Mouse (Mus musculus) hindbrain, embryonic 15.5 days (tissue): ENCODE measurements around the gene Acer2. TPM values are rescaled to one million over a fixed set of nuclear protein-coding genes. Genes with fewer than 3 reads are reported as not detected.

Experiments used
- ATAC-seq: fragments of 200-750 bp; cut with Nextera tagmentation; 2 replicates; pipeline ENCODE4 v1.8.0; 2017; ENCODE audit warnings: low read depth, moderate number of reproducible peaks, moderate TSS enrichment; ENCODE audit not compliant: low FRiP score
- H3K27ac ChIP-seq: fragments of 300-500 bp; sonication (generic); replicated peaks from 2 replicates; pipeline ENCODE4 v1.5.1; 2015; ENCODE audit warnings: mild to moderate bottlenecking, inconsistent platforms
- H3K27me3 ChIP-seq: fragments of 300-500 bp; sonication (generic); 2 replicates; pipeline ENCODE4 v1.6.1; 2015; ENCODE audit warnings: control low read depth, inconsistent platforms
- H3K36me3 ChIP-seq: fragments of 300-500 bp; sonication (generic); 2 replicates; pipeline ENCODE4 v1.6.1; 2015; ENCODE audit warnings: control low read depth, inconsistent platforms
- H3K4me1 ChIP-seq: fragments of 300-500 bp; sonication (generic); replicated peaks from 2 replicates; pipeline ENCODE4 v1.6.1; 2015; ENCODE audit warnings: control low read depth, inconsistent platforms
- H3K4me2 ChIP-seq: fragments of 300-500 bp; sonication (generic); 2 replicates; pipeline ENCODE4 v1.6.1; 2015; ENCODE audit warnings: moderate library complexity, mild to moderate bottlenecking, inconsistent platforms
- H3K4me3 ChIP-seq: fragments of 300-500 bp; sonication (generic); 2 replicates; pipeline ENCODE4 v1.5.1; 2015; ENCODE audit warnings: mild to moderate bottlenecking, inconsistent platforms
- H3K9ac ChIP-seq: fragments of 300-500 bp; sonication (generic); 2 replicates; pipeline ENCODE4 v1.6.1; 2015; ENCODE audit warnings: inconsistent platforms
- H3K9me3 ChIP-seq: fragments of 300-500 bp; sonication (generic); 2 replicates; pipeline ENCODE4 v1.6.1; 2016; ENCODE audit warnings: control low read depth, inconsistent platforms
- WGBS: fragments of 180-500 bp; shearing (Covaris S2); methylation state at CpG from one replicate; pipeline ENCODE4 v1.1.7; 2015; 5-methylcytosine and 5-hydroxymethylcytosine counted together
- polyA plus RNA-seq: library from polyadenylated mRNA; unstranded; fragments of >200 nt; fragmentation: Nextera tagmentation; extraction: Ambion mirVana; gene quantifications from 2 replicates; pipeline ENCODE4 v1.2.1, GENCODE M21; 2015

Gene Acer2
- polyA plus RNA-seq, 1 experiment from 2014 or later: 20.2 TPM

DNA sequence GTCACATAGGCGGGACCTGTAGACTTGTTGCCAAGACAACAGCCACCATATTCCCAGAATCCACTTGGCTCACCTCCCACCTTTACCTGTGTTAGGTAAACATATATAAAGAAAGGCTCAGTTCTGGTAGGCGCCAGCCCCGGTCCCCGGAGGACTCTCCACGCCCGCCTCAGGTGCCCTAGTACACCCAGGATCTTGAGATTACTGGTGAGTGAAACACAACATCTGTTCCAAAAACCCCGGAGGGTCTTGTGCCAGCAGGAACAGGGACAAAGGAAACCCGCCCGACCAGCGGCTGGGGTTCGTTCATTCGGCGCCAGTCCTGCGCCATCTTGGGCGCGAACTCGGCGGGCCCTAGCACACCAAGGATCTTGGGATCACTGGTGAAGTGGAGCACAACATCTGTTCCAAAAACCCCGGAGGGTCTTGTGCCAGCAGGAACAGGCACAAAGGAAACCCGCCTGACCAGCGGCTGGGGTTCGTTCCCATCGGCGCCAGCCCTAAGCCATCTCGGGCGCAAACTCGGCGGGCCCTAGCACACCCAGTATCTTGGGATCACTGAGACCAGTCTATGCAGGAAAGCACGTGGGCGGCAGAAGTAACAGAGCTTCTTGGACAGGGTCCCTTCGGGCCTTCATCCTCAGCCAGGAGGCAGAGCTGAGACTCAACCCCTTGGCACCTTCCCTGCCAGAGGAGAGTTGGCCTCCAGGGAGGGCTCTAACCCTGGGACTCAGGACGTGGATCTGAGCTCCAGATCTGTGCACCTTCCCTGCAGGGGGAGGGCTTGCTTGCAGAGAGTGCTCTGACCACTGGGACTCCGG, 56.6 kb downstream of the Acer2 start:
- peaks cover 6% of the 10 kb centered on the region; the same call in 1 of the 2 replicates for H3K4me1 ChIP-seq
- peak; percentile 83 for ATAC-seq
- H3K4me3 ChIP-seq: peak overlapping the region; percentile 51
- 7% methylated on average over 33 of the region's 33 CpGs for WGBS
- H3K27ac ChIP-seq: peak overlapping the region; percentile 79
- no peaks in the 10 kb centered on the region for H3K9me3 ChIP-seq
- H3K36me3 ChIP-seq: peaks cover 7% of the 10 kb centered on the region; the same call in 1 of the 2 replicates
- peak overlapping the region; percentile 68 for H3K4me2 ChIP-seq
- H3K9ac ChIP-seq: peak overlapping the region; percentile 56
- no peaks in the 10 kb centered on the region for H3K27me3 ChIP-seq

DNA sequence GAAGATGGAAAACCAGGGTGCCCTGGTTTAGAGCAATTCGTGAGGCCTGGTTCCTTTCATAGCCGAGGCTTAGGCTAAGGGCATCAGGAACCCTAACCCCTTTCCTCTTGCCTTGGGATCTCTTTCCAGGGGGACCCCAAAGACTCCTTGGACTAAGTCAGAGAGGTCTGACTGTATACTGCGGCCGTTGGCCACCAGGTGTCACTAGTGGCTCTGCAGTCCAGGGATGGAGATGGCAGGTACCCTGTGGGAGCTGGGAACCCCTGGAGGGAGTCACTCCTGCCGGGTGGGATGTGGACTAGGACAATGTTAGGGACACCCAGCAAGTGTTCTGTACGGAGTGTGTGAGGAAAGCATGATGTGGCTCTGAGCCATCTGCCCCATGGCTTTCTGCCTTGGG, 58.8 kb downstream of the Acer2 start:
- H3K36me3 ChIP-seq: peaks cover 7% of the 10 kb centered on the region; the same call in 1 of the 2 replicates
- H3K4me1 ChIP-seq: peaks cover 6% of the 10 kb centered on the region; the same call in 1 of the 2 replicates
- no peak overlapping the region for H3K9ac ChIP-seq
- no peak overlapping the region for H3K4me2 ChIP-seq
- no peaks in the 10 kb centered on the region for H3K27me3 ChIP-seq
- 82% methylated on average over 6 of the region's 6 CpGs for WGBS
- ATAC-seq: no peak
- H3K27ac ChIP-seq: no peak overlapping the region
- no peaks in the 10 kb centered on the region for H3K9me3 ChIP-seq
- H3K4me3 ChIP-seq: no peak overlapping the region

DNA sequence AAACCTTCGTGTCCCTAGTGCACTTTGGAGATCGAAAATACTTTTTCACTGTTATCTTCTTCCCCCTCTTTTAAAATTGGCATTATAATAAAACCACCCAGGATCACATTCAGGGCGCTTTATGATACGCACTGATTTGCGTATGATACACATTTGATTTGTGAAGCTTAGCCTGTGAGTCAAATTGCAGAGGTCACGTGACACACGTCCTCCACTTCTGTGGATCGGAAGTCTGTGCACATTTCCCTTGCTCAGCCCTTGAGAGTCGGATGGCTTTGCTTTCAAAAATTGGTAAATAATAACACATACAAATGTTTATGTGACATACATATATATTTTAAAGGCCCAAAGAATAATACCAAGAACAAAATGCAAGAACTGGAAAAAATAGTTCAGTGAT, 62.0 kb downstream of the Acer2 start:
- peaks cover 2% of the 10 kb centered on the region; the same call in 1 of the 2 replicates for H3K4me1 ChIP-seq
- H3K36me3 ChIP-seq: peaks cover 7% of the 10 kb centered on the region; the same call in 1 of the 2 replicates
- no peak overlapping the region for H3K9ac ChIP-seq
- no peak for ATAC-seq
- no peak overlapping the region for H3K4me2 ChIP-seq
- H3K4me3 ChIP-seq: no peak overlapping the region
- H3K27me3 ChIP-seq: no peaks in the 10 kb centered on the region
- H3K9me3 ChIP-seq: no peaks in the 10 kb centered on the region
- no peak overlapping the region for H3K27ac ChIP-seq
- WGBS: 95% methylated on average over 9 of the region's 9 CpGs

DNA sequence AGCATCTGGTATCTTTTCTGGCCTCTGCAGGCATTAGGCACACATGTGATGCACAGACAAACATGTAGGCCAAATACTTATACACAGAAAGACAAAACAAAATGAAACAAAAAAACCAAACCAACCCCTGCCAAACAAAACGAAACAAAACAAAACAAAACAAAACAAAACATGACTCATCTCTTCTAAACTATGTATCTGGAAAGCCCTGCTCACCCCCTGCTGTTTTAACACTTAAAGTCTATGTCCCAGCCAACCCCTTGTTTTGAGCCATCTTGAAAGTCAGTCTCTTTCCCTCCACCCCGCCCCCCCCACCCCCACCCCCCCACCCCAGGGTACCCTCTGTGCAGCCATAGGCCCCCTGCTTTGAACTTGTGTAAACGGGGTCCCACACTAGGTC, 62.5 kb downstream of the Acer2 start:
- Histone ChIP-seq H3K27me3 (no peaks in the 10 kb centered on the region), H3K4me2 (no peak overlapping the region), H3K9me3 (no peaks in the 10 kb centered on the region), H3K27ac (no peak overlapping the region), H3K36me3 (peaks cover 7% of the 10 kb centered on the region; the same call in 1 of the 2 replicates), H3K4me1 (no peaks in the 10 kb centered on the region), H3K4me3 (no peak overlapping the region), H3K9ac (no peak overlapping the region)
- no peak for ATAC-seq
- 53% methylated on average over 3 of the region's 3 CpGs for WGBS

DNA sequence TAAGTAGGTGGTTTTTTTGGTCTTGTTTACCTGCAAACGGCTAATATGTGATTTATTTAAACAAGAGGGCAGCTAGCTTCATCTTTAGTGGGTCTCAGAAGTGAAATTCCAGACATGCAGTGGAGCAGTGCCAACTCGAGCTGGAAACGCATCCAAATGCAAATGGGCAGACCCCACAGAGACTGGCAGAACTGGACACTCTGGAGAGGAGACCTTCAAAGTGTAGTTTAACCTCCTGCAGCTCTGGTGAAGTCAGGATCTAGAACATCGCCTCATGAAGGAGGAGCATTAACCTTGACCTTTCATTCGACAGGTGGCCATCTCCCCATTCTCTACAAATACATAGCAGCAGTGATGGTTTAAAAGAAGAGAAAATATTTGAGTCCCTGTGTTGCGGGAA, 68.5 kb downstream of the Acer2 start:
- Histone ChIP-seq H3K4me1 (no peaks in the 10 kb centered on the region), H3K4me2 (no peak overlapping the region), H3K36me3 (no peaks in the 10 kb centered on the region), H3K9me3 (no peaks in the 10 kb centered on the region), H3K4me3 (no peak overlapping the region), H3K9ac (no peak overlapping the region), H3K27ac (no peak overlapping the region), H3K27me3 (no peaks in the 10 kb centered on the region)
- ATAC-seq: no peak
- WGBS: 73% methylated on average over 6 of the region's 6 CpGs

DNA sequence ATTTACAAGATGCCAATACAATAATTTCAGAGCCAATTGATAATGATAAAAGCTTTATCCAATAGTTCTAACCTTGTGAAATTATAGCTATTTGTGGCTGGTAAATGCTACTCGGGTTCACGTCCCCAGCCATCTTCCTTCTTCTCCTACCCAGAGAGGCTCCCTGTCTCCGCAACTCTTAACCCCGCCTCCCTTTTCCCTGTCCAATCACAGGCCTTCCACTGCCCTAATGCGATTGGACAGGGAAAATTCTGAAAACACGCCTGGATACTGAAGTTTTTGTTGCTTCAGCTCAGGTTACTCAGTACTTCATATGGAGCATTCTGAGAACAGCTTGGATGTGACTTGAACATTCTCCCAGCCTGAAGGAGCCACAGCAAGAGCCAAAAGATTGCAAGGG, 69.1 kb downstream of the Acer2 start:
- 58% methylated on average over 6 of the region's 6 CpGs for WGBS
- Histone ChIP-seq H3K36me3 (no peaks in the 10 kb centered on the region), H3K4me3 (no peak overlapping the region), H3K4me2 (no peak overlapping the region), H3K27me3 (no peaks in the 10 kb centered on the region), H3K9me3 (no peaks in the 10 kb centered on the region), H3K9ac (no peak overlapping the region), H3K27ac (no peak overlapping the region), H3K4me1 (no peaks in the 10 kb centered on the region)
- ATAC-seq: no peak

DNA sequence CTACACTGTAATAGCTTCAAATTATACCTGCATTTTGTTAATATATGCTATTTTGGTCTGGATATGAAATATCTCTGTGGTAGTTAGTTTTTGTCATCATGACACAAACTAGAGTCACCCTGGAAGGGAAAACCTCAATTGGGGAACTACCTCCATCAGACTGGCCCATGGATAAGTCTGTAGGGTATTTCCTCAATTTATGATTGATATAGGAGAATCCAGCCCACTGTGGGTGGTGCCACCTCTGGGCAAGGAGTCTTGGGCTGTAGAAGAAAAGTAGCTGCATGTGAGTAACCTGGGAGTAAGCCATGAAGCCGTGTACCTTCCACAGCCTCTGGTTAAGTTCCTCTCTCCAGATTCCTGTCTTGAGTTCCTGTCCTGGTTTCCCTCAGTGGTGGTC, 74.6 kb downstream of the Acer2 start:
- Histone ChIP-seq H3K36me3 (no peaks in the 10 kb centered on the region), H3K4me2 (no peak overlapping the region), H3K9ac (no peak overlapping the region), H3K4me3 (no peak overlapping the region), H3K27me3 (no peaks in the 10 kb centered on the region), H3K9me3 (no peaks in the 10 kb centered on the region), H3K27ac (no peak overlapping the region), H3K4me1 (no peaks in the 10 kb centered on the region)
- WGBS: 94% methylated on average over 1 of the region's 1 CpGs
- ATAC-seq: no peak

DNA sequence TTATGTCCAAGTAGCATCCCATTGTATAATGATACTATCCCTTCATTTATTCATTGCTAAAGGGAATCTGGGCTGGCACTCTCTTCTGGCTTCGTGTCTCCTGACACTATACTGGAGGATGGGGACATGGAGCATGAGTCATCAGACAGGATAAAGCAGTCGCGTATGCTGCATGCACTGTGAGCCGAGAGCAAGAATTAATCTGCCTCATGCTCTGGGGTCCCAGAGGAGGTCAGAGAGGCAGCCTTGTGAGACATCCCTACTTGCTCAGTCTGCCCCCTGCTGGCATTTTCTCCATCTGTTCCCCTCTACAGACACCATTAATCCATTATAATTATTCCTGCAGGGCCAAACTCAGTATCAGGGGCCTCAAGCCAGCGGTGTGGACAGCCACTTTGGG, 79.3 kb downstream of the Acer2 start:
- H3K4me1 ChIP-seq: peaks cover 4% of the 10 kb centered on the region
- no peaks in the 10 kb centered on the region for H3K9me3 ChIP-seq
- no peak overlapping the region for H3K4me3 ChIP-seq
- no peak overlapping the region for H3K4me2 ChIP-seq
- H3K36me3 ChIP-seq: no peaks in the 10 kb centered on the region
- H3K27ac ChIP-seq: no peak overlapping the region
- no peaks in the 10 kb centered on the region for H3K27me3 ChIP-seq
- H3K9ac ChIP-seq: no peak overlapping the region
- no peak for ATAC-seq
- WGBS: 32% methylated on average over 5 of the region's 5 CpGs

DNA sequence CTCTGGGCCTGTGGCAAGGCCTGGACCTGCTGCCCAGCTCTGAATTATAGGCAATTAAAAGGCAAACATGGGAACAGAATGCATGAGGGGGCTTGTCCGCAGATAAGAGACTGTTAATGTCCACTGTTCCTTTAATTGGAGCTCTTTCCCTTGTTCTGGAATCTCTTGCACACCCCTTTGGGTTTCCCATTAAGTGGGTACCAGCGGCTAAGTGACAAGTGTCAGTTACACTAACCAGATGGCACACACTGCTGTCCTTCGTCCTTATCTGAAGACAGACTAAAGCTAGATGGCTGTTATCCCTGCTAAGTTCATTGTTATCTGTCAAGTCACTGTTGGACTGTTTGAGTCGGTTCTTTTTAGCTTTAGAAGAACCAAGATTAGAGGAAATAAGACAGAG, 81.3 kb downstream of the Acer2 start:
- H3K9me3 ChIP-seq: no peaks in the 10 kb centered on the region
- ATAC-seq: no peak
- no peak overlapping the region for H3K9ac ChIP-seq
- WGBS: 93% methylated on average over 4 of the region's 4 CpGs
- peaks cover 4% of the 10 kb centered on the region for H3K4me1 ChIP-seq
- H3K27ac ChIP-seq: no peak overlapping the region
- no peaks in the 10 kb centered on the region for H3K27me3 ChIP-seq
- no peaks in the 10 kb centered on the region for H3K36me3 ChIP-seq
- H3K4me2 ChIP-seq: no peak overlapping the region
- H3K4me3 ChIP-seq: no peak overlapping the region

DNA sequence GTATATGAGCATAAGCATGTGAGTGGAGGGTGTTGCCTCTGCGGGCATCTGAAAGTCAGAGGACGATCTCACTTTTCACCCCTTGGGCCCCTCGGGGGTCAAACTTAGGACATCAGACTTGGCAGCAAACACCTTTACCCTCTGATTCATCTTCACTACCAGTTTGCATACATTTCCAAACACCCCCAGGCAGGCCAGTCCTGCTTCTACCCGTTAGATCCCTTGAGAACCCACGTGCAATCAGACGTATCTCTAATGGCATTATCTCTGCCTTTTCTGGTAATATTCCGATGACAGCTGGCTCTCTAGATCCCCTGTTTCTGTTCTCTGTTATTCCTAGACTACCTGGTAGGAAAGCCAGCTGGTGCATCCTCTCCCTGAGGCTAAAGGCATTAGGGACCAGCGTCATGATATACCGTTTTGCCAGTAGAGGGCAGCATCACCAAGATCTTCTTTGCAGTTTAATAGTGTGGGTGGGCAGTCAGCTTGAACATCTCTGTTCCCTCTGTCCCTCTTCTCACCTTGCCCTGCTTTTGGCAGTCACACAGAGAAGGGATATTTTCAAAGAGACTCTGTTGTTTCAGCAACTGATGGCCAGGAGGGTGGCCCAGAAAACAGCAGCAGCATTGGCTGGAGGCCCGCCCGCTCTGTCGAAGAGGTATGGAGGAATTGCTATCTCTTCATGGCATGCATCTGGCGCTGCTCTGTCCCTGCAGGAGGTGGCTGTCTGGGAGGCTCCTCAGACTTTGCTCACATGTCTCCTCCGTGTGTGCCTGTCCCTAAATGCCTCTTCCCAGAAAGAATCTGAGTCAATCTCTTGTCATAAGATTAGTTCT, 83.6 kb downstream of the Acer2 start:
- WGBS: 34% methylated on average over 14 of the region's 14 CpGs
- no peak overlapping the region for H3K27ac ChIP-seq
- H3K9ac ChIP-seq: 0 out of 2 replicates have a peak overlapping the region, but pooled peaks have one; percentile 11
- peak; percentile 88 for ATAC-seq
- no peaks in the 10 kb centered on the region for H3K27me3 ChIP-seq
- peaks cover 4% of the 10 kb centered on the region for H3K4me1 ChIP-seq
- no peaks in the 10 kb centered on the region for H3K9me3 ChIP-seq
- no peak overlapping the region for H3K4me3 ChIP-seq
- H3K36me3 ChIP-seq: no peaks in the 10 kb centered on the region
- H3K4me2 ChIP-seq: peak overlapping the region; percentile 29

DNA sequence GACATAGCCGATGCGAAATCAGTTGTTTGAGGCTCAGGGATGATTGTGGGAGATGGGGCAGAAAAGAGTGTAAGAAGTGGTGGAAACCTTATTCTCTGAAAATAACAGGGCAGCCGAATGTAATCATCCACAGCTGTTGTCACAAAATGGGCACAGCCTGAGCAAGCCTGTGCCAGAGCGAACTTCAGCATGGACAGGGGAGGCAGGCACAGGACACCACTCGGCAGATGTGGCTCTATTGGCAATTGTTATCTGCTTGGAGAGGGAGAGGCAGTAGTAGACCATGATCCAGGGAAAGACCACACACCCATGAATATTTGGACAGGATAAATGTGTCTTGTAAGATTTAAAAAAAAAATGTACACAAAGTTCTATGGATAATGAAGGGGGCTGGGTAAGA, 103.1 kb downstream of the Acer2 start:
- no peaks in the 10 kb centered on the region for H3K27me3 ChIP-seq
- H3K9ac ChIP-seq: no peak overlapping the region
- no peak for ATAC-seq
- 88% methylated on average over 5 of the region's 5 CpGs for WGBS
- no peak overlapping the region for H3K27ac ChIP-seq
- no peak overlapping the region for H3K4me3 ChIP-seq
- no peaks in the 10 kb centered on the region for H3K4me1 ChIP-seq
- no peak overlapping the region for H3K4me2 ChIP-seq
- peaks cover 7% of the 10 kb centered on the region; the same call in 1 of the 2 replicates for H3K9me3 ChIP-seq
- no peaks in the 10 kb centered on the region for H3K36me3 ChIP-seq
